In the genomic region with DNA sequence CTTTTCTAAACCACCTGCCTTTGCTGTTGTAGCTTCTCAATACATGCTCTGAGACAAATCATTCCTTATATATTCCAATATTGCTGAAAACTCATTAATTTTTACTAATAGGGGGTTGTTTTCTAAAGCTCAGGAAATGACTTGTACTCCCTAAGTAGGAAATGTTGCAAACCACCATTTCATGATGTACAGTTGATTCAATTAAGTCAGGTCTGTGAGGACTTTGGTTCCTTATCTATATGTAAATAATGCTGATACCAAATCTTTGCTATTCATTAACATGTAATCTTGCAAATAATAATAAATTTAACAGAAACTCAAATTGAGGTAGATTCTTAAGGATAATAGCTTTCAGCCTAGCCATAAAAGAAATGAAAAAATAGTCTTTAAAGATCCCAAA, we compare ENCODE assay signal across 14 mouse cellular contexts.
"Had no signal": no experiment of that assay in that cellular context is flagged by ENCODE, and none has a peak within 500 bp of the region (broad histone marks: within the 10 kb centered on the region; RNA-seq: fewer than 3 reads in every experiment).

No protein-coding gene starts in this region.

- ATAC-seq: forebrain, embryonic 13.5 days; forebrain, embryonic 14.5 days; forebrain, embryonic 15.5 days; forebrain, embryonic 16.5 days; forebrain, postnatal 0 days had no signal

- H3K4me2 ChIP-seq: embryonic facial prominence, embryonic 12.5 days; embryonic facial prominence, embryonic 13.5 days; embryonic facial prominence, embryonic 15.5 days; forebrain, embryonic 12.5 days; forebrain, embryonic 13.5 days; forebrain, embryonic 15.5 days had no signal

- H3K27ac ChIP-seq: embryonic facial prominence, embryonic 10.5 days; embryonic facial prominence, embryonic 12.5 days; embryonic facial prominence, embryonic 13.5 days; embryonic facial prominence, embryonic 15.5 days; forebrain, embryonic 10.5 days; forebrain, embryonic 12.5 days; forebrain, embryonic 13.5 days; forebrain, embryonic 15.5 days; gastrocnemius, adult 2 months; heart, adult 2 months had no signal

- H3K9ac ChIP-seq: embryonic facial prominence, embryonic 12.5 days; embryonic facial prominence, embryonic 13.5 days; embryonic facial prominence, embryonic 15.5 days; forebrain, embryonic 12.5 days; forebrain, embryonic 13.5 days; forebrain, embryonic 15.5 days; forebrain, postnatal 0 days had no signal

- H3K4me3 ChIP-seq: embryonic facial prominence, embryonic 10.5 days; embryonic facial prominence, embryonic 12.5 days; embryonic facial prominence, embryonic 13.5 days; embryonic facial prominence, embryonic 15.5 days; erythroblast, embryonic 14.5 days; forebrain, embryonic 10.5 days; forebrain, embryonic 12.5 days; forebrain, embryonic 13.5 days; forebrain, embryonic 15.5 days; gastrocnemius, adult 2 months; heart, adult 2 months had no signal

- H3K27me3 ChIP-seq: embryonic facial prominence, embryonic 12.5 days; embryonic facial prominence, embryonic 15.5 days; forebrain, embryonic 12.5 days; forebrain, embryonic 13.5 days; forebrain, embryonic 15.5 days had no signal

- H3K9me3 ChIP-seq: embryonic facial prominence, embryonic 10.5 days; embryonic facial prominence, embryonic 12.5 days; embryonic facial prominence, embryonic 13.5 days; embryonic facial prominence, embryonic 15.5 days; forebrain, embryonic 10.5 days; forebrain, embryonic 12.5 days; forebrain, embryonic 13.5 days; forebrain, embryonic 15.5 days had no signal

- H3K36me3 ChIP-seq: embryonic facial prominence, embryonic 10.5 days; embryonic facial prominence, embryonic 12.5 days; forebrain, embryonic 10.5 days; forebrain, embryonic 12.5 days; forebrain, embryonic 15.5 days had no signal

- H3K4me1 ChIP-seq: embryonic facial prominence, embryonic 10.5 days; embryonic facial prominence, embryonic 12.5 days; embryonic facial prominence, embryonic 13.5 days; embryonic facial prominence, embryonic 15.5 days; forebrain, embryonic 10.5 days; forebrain, embryonic 12.5 days; forebrain, embryonic 13.5 days; forebrain, embryonic 15.5 days had no signal
